Mouse (Mus musculus): ENCODE results near the gene Spag16. TPM values are rescaled to one million over a fixed set of nuclear protein-coding genes. Genes with fewer than 3 reads are reported as not detected.

Spag16 gene
- polyA plus RNA-seq, 1 experiment from 2014 or later = 0.85 TPM

- Histone ChIP-seq H3K4me2 (no peak overlapping the region), H3K9me3 (replicated peaks) (no peaks in the 10 kb centered on the region), H3K27me3 (no peaks in the 10 kb centered on the region), H3K9ac (no peak overlapping the region), H3K36me3 (ENCODE audit: poor library complexity, severe bottlenecking) (no peaks in the 10 kb centered on the region), H3K4me3 (no peak overlapping the region), H3K27ac (no peak overlapping the region), H3K4me1 (no peaks in the 10 kb centered on the region)
- ATAC-seq = peak; percentile 27; the same call in 1 of the 2 replicates
- 70% methylated on average over 2 of the region's 2 CpGs for WGBS
Observed at GRCm38 (mm10) chr1:70551839-70552238, 725.1 kb downstream of the Spag16 start.

GRCm38 (mm10) chr1:70621805-70622204 lies 795.0 kb downstream of the Spag16 start:
- WGBS = 84% methylated on average over 3 of the region's 3 CpGs

GRCm38 (mm10) chr1:70624803-70625460 lies 798.2 kb downstream of the Spag16 start:
- no peaks in the 10 kb centered on the region for H3K9me3 ChIP-seq (replicated peaks)
- WGBS = 4% methylated on average over 5 of the region's 5 CpGs
- no peak overlapping the region for H3K27ac ChIP-seq
- H3K4me3 ChIP-seq = no peak overlapping the region
- H3K4me1 ChIP-seq = peaks cover 8% of the 10 kb centered on the region
- H3K9ac ChIP-seq = no peak overlapping the region
- H3K36me3 ChIP-seq (ENCODE audit: poor library complexity, severe bottlenecking) = no peaks in the 10 kb centered on the region
- peak; percentile 66; the same call in 1 of the 2 replicates for ATAC-seq
- H3K4me2 ChIP-seq = no peak overlapping the region
- H3K27me3 ChIP-seq = no peaks in the 10 kb centered on the region

More at GRCm38 (mm10) chr1:70621805-70622204, 795.0 kb downstream of the Spag16 start:
- no peak for ATAC-seq
- no peaks in the 10 kb centered on the region for H3K27me3 ChIP-seq
- no peak overlapping the region for H3K9ac ChIP-seq
- no peaks in the 10 kb centered on the region for H3K36me3 ChIP-seq (ENCODE audit: poor library complexity, severe bottlenecking)
- H3K9me3 ChIP-seq (replicated peaks) = no peaks in the 10 kb centered on the region
- peaks cover 8% of the 10 kb centered on the region for H3K4me1 ChIP-seq
- no peak overlapping the region for H3K4me2 ChIP-seq
- H3K27ac ChIP-seq = no peak overlapping the region
- no peak overlapping the region for H3K4me3 ChIP-seq

DNA sequence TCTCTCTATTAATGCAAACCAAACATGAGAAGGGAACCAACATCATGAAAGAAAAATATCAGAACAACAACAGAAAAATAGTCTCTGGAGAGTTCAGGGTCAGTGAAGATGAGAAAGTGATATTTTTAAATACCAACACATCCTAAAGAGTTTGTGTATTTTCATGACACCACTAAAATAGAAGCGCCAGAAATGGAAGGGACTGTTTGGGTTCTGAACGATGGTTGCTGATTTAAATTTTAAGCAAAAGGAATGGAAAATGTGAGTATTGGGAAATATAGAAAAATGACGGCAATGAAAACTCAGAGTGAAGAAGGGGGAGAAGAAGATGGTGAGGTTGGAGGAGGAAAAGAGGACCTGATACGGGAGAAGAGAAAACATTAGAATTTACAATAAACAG lies 825.9 kb downstream of the Spag16 start:
- Histone ChIP-seq H3K4me3 (no peak overlapping the region), H3K27ac (no peak overlapping the region), H3K36me3 (ENCODE audit: poor library complexity, severe bottlenecking) (no peaks in the 10 kb centered on the region), H3K9me3 (replicated peaks) (no peaks in the 10 kb centered on the region), H3K4me2 (no peak overlapping the region), H3K27me3 (no peaks in the 10 kb centered on the region), H3K9ac (no peak overlapping the region), H3K4me1 (no peaks in the 10 kb centered on the region)
- 88% methylated on average over 4 of the region's 4 CpGs for WGBS
- ATAC-seq = no peak

GRCm38 (mm10) chr1:70692529-70692928 lies 865.8 kb downstream of the Spag16 start:
- Histone ChIP-seq H3K4me2 (no peak overlapping the region), H3K36me3 (ENCODE audit: poor library complexity, severe bottlenecking) (no peaks in the 10 kb centered on the region), H3K4me1 (no peaks in the 10 kb centered on the region), H3K4me3 (no peak overlapping the region), H3K27me3 (no peaks in the 10 kb centered on the region), H3K27ac (no peak overlapping the region), H3K9me3 (replicated peaks) (no peaks in the 10 kb centered on the region), H3K9ac (no peak overlapping the region)
- no peak for ATAC-seq
- 87% methylated on average over 2 of the region's 2 CpGs for whole genome bisulfite sequencing

DNA sequence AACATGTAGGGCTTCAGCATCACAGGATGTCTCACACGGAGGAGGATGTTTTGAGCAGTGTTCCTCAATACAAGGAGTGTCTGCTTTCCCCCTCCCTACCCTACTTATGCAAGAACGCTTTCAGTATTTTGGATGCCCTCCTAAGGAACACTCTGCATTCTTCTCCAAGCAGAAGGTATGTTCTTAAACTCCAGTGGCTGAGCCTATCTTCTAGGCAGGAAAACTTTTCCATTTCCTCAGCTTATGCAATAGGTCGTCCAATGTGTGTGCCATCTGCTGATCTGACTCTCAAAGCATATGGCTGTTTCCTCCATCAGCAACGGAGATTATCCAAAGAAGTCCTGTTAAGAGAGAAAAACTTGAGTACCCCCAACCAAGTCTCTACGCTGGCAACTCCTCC lies 873.5 kb downstream of the Spag16 start:
- no peak overlapping the region for H3K4me3 ChIP-seq
- no peaks in the 10 kb centered on the region for H3K9me3 ChIP-seq (replicated peaks)
- no peaks in the 10 kb centered on the region for H3K27me3 ChIP-seq
- H3K4me1 ChIP-seq = no peaks in the 10 kb centered on the region
- no peak overlapping the region for H3K27ac ChIP-seq
- 80% methylated on average over 5 of the region's 5 CpGs for WGBS
- no peak overlapping the region for H3K9ac ChIP-seq
- no peak for ATAC-seq
- H3K4me2 ChIP-seq = no peak overlapping the region
- no peaks in the 10 kb centered on the region for H3K36me3 ChIP-seq (ENCODE audit: poor library complexity, severe bottlenecking)

DNA sequence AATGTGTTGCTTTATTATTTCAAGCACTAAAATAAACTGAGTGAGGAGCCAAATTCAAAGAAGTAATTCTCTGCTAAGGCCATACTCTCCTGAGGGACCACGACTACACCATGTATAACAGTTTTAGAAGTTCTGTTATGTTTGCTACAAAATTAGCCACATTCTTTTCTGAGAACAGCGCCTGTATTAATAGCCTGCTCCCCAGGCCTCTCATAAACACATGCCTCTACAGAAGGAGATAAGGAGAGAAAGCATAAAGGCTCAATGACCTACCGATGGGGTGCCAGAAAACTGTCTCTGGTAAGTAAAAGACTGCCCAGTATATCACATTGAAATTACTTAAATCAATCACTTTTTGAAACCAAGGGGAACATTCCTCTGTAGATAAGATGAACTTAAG lies 877.2 kb downstream of the Spag16 start:
- Histone ChIP-seq H3K4me1 (no peaks in the 10 kb centered on the region), H3K27ac (no peak overlapping the region), H3K9ac (no peak overlapping the region), H3K4me2 (no peak overlapping the region), H3K27me3 (no peaks in the 10 kb centered on the region), H3K36me3 (ENCODE audit: poor library complexity, severe bottlenecking) (no peaks in the 10 kb centered on the region), H3K9me3 (replicated peaks) (no peaks in the 10 kb centered on the region), H3K4me3 (no peak overlapping the region)
- 79% methylated on average over 3 of the region's 3 CpGs for WGBS
- no peak for ATAC-seq

GRCm38 (mm10) chr1:70705821-70706220 lies 879.1 kb downstream of the Spag16 start:
- Histone ChIP-seq H3K9me3 (replicated peaks) (no peaks in the 10 kb centered on the region), H3K27me3 (no peaks in the 10 kb centered on the region), H3K36me3 (ENCODE audit: poor library complexity, severe bottlenecking) (no peaks in the 10 kb centered on the region), H3K4me2 (no peak overlapping the region), H3K9ac (no peak overlapping the region), H3K4me1 (no peaks in the 10 kb centered on the region), H3K4me3 (no peak overlapping the region), H3K27ac (no peak overlapping the region)
- ATAC-seq = no peak
- WGBS = 79% methylated on average over 3 of the region's 3 CpGs

GRCm38 (mm10) chr1:70725045-70725444 lies 898.3 kb downstream of the Spag16 start:
- Histone ChIP-seq H3K9me3 (replicated peaks) (no peaks in the 10 kb centered on the region), H3K27me3 (no peaks in the 10 kb centered on the region), H3K9ac (no peak overlapping the region), H3K4me2 (peak overlapping the region; percentile 55), H3K36me3 (ENCODE audit: poor library complexity, severe bottlenecking) (no peaks in the 10 kb centered on the region), H3K4me1 (no peaks in the 10 kb centered on the region), H3K27ac (no peak overlapping the region), H3K4me3 (peak overlapping the region; percentile 28; the same call in 1 of the 2 replicates)
- ATAC-seq = peak; percentile 16; the same call in 1 of the 2 replicates
- WGBS = 49% methylated on average over 5 of the region's 5 CpGs

DNA sequence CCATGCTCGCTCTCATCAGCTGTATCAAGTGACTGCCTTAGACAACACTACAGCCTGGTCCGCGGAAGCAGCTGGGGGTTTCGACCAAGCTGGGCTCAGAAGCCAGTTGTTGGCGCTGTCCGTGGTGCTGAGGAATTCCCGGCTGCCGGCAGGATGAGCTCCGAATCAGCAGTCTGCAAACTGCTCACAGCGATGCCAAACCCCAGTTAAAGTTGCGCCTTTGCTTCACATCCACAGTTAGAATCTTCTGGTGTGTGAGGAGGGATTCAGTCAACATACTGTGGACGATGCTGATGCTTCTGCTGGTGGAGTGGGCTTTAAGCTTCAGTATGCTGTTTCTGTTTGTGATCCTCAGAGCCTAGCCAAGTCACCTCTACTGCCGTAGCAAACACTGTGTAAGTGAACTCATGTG lies 898.9 kb downstream of the Spag16 start, which contains the start of gene Vwc2l:
Vwc2l (plus strand) TSS at position 61 of the 412 bp plus-strand sequence.
- Histone ChIP-seq H3K4me3 (peak within 1 kb of the TSS; percentile 28), H3K9me3 (replicated peaks) (no peaks in the 10 kb centered on the region), H3K9ac (peak within 1 kb of the TSS; percentile 34; the same call in 1 of the 2 replicates), H3K27ac (no peak within 1 kb of the TSS), H3K36me3 (ENCODE audit: poor library complexity, severe bottlenecking) (no peaks in the 10 kb centered on the region), H3K4me2 (peak within 1 kb of the TSS; percentile 55), H3K4me1 (no peaks in the 10 kb centered on the region), H3K27me3 (no peaks in the 10 kb centered on the region)
- ATAC-seq = peak; percentile 77
- 6% methylated on average over 13 of the region's 13 CpGs for WGBS

Measured in forebrain, embryonic 13.5 days (tissue).